Mouse (Mus musculus) thymus, postnatal 14 days (tissue): Measurements from ENCODE around the gene Slc39a11.
A peak's percentile ranks its signal among the peaks of the same experiment; 100 is the strongest.

Experiments
- DNase-seq: peaks from one replicate; pipeline ENCODE4 v3.0.0; 2021

Slc39a11 gene

GRCm38 (mm10) chr11:113382674-113383571 lies 267.0 kb downstream of the Slc39a11 start:
- peak; percentile 26 for DNase-seq

GRCm38 (mm10) chr11:113381550-113381949 lies 268.3 kb downstream of the Slc39a11 start:
- no peak for DNase-seq

- DNase-seq: peak; percentile 27
Observed at GRCm38 (mm10) chr11:113378867-113379266, 271.0 kb downstream of the Slc39a11 start.

DNA sequence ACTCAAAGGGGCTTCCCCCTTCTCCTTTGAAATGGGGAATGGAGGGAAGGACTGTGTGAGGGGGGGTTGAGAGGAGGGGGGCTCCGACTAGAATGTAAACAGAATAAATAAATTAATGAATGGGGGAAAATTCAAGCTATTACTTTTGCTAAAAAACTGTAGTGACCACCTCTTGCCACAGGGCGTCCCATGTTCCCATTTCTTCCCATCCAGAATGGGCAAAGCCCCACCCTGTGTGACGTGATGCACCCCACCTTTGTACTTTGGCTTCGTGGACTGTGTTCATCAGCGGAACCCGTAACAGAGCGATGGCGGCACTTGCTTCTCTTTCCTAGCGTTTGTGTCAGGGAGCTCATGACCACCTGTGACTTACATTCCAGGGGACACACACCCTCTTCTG lies 273.8 kb downstream of the Slc39a11 start:
- DNase-seq: no peak

DNA sequence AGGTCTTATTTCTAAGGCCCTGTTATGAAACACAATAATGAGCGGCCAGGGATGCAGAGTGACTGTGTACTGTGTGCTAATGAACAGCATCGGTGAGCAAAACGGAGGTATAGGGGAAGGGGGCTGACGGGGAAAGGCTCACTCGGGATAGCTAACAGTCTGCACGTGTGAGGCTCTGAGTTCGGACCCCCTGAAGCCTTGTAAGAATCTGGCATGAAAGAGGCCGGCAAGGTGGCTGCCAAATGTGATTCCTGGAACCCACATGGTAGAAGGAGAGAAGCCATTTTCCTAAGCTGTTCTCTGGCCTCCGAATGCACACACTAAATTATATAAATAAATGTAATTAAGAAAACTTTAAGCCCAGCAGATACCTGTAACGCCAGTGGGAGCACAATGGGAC lies 276.0 kb downstream of the Slc39a11 start:
- no peak for DNase-seq

GRCm38 (mm10) chr11:113373331-113373730 lies 276.5 kb downstream of the Slc39a11 start:
- DNase-seq: no peak

GRCm38 (mm10) chr11:113368046-113368445 lies 281.8 kb downstream of the Slc39a11 start:
- DNase-seq: no peak

DNA sequence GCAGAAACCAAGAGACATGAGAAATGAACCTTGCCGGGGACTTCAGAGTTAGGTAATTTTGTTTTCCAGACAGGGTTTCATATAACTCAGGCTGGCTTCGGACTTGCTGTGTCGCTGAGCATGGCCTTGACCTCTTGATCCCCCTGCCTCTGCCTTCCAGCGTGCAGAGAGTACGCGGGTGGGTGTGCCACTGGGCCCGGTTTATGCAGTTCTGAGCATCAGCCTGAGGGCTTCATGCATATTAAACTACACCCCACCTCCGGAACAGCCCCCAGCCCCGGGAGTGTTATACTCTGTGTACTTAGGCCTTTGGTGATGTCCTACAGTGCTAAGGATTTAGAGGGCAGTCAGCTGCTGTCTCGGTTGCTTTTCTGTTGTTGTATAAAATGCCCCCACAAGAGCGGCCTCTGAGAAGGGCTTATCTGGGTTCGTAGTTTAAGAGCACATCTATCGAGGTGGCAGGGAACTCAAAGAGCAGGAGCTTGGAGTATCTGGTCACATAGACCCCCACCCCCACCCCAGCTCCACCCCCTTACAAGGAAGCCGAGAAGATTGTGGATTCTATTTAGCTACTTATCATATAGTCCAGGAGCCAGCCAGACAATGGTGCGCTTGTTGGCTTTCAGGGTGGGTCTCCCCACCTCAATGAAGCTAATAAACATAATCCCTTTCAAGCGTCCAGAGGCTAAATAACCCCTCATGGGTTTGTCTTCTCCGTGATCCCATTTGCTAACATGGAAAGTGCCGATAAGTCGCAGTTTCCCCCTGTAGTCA lies 283.4 kb downstream of the Slc39a11 start:
- DNase-seq: no peak

DNA sequence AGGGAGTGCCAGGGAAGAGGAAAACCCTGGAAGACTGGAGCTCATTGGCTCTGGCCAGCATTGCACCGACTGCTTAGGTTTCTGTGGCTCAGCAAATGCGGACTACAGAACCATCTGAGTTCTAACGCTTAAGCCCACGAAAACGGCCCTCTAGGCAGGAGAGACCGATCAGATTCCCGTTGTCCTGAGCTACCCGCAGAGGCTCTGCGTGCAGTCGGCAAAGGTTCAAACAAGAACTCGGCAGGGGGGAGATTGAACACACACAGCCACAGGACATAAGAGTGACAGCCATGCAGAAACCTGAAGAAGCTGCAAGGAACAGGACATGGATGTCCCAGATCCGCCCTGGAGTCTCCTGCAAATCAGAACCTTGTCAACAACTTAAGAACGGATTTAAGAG lies 286.1 kb downstream of the Slc39a11 start:
- no peak for DNase-seq

- DNase-seq: peak; percentile 52
Observed at GRCm38 (mm10) chr11:113362617-113363016, 287.3 kb downstream of the Slc39a11 start.

DNA sequence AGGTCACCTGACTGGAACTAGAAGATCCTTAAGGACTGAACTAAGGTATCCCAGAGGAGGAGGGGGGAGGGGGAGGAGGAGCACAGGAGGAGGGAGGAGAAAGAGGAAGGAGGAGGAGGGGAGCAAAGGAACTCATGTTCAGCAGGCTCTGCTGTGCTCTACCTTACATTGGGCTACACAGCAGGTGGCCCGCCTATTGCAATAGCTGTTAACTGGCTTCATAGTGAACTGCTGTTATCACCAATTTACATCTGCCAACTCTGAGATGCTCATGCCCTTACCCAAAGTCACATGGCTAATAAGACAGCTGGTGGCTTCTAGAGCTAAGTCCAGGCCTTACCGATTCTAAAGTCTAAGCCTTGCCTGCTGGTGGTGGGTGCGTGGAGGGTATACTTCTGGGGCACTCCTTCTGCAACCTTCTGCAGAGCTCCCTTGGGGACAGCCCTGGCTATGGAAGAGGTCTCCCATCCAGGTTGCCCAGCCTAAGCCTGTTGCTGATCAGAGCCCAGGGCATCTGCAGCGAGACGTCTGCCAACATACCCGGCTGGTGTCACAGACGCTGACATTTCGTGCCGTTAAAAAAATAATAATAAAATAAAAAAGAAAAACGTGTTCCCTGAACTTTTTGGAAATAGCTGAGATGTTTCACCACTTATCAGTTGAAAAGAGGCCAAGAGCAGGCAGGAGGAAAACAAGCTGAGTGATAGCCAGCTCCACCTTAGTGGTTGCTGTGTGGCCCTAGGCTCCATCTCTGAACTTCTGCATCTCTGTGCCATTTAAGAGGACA lies 289.6 kb downstream of the Slc39a11 start:
- DNase-seq: no peak

GRCm38 (mm10) chr11:113355932-113356331 lies 293.9 kb downstream of the Slc39a11 start:
- no peak for DNase-seq

GRCm38 (mm10) chr11:113352085-113352815 lies 297.6 kb downstream of the Slc39a11 start:
- no peak for DNase-seq

DNA sequence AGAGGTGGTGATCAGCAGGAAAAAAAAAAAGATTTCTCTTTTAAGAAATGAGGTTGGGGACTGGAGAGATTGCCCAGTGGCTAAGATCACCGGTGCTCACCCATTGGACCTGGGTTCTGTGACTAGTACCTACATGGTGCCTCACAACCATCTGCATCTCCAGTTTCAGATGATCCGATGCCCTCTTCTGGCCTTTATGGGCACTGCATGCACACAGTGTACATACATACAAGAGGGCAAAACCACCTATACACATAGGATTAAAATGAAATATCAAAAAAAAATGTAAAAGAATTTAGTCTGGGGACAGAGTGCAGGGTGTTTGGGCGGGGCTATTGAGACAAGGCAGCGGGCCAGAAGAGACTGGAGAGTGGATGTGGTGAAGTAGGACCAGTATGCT lies 299.3 kb downstream of the Slc39a11 start:
- no peak for DNase-seq

DNA sequence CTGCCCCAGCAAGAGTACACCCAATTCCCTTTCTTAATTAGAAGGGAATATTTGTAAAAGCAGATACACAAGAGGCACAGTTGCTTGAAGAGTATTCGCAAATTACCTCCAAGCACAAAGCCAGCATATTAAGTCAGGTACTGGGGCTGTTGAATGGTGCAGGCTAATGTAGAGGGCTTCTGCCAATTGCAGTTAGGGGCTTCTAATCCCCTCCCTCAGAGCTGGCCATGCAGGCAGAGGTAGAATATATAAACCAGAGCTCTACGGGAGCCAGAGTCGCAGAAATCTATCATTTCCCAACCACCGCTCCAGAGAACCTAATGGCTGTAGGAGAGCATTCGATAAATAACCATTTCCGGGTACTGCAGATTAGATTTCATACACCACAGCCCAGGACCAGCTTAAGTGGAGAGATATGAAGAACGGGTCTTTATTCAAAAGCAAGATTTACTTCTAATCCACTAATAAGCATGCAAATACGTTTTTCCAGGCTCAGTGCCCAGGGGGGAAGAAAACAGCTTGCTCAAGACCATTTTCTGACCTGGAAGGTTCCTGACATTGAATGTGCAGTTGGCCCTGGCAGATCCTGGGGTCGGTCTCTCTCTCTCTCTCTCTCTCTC lies 302.9 kb downstream of the Slc39a11 start:
- DNase-seq: no peak

DNA sequence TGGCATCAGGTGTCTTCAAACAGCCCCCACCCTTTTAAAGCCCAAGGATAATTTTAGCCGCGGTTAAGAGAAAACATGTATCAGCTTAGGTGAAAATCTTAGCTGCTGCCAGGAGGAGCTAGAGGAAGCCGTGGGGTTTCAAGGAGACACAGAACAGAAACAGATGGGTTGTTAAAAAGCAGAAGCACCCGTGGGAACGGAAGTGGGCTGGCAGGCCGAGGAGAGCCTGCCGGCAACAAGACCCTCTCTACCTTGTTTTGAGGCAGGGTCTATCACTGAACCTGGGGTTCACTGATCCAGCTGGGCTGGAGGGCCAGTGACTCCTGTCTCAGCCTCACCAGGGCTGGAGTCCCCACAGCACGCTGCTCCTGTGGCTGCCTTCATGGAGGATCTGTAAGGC lies 310.1 kb downstream of the Slc39a11 start:
- peak; percentile 62 for DNase-seq

GRCm38 (mm10) chr11:113338581-113338980 lies 311.3 kb downstream of the Slc39a11 start:
- peak; percentile 26 for DNase-seq

GRCm38 (mm10) chr11:113335706-113336105 lies 314.2 kb downstream of the Slc39a11 start:
- DNase-seq: no peak

- DNase-seq: no peak
Observed at GRCm38 (mm10) chr11:113334444-113334881, 315.4 kb downstream of the Slc39a11 start.

DNA sequence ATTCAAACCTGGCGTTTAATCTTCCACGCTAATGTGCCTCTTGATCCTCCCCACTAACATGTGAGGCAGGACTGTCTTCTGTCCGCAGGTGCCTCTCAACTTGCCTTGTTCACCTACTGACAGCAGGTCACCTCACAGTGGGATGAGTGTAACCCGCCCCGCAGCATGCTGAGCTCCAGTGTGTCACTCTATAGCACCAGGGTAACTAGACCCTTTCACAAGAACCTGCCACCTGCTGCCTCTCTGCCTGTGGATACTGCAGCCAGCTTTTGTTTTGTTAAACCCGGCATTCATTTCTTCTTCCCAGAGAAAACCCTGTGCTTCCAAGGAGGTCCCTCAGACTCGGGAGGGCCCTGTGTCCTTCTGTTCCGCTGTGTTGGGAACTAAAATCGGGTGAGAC lies 316.3 kb downstream of the Slc39a11 start:
- DNase-seq: no peak

DNA sequence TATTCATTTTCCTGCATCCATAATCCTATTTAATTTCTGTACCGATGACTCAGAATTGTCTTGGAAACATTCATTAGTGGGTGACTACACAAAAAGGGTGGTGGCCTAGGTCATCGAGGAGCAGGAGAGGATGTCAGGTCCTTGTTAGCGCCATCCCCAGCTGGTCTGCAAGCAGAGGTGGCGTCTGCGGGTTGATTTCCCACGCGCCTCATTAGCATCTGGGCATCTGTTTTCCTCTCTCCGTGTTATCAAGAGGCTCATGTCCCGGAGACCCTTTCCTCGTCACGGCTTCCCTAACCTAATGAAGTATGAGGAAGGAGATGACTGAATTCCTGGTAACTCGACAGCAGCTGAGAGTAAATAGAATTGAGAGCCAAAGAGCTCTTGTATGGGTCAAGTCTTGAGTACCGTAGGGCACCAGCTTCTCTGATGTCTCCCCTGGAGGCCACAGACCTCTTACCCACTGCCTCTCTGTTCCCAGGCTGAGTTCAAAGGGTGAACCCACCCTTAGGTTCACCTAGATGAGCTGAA lies 319.8 kb downstream of the Slc39a11 start:
- DNase-seq: no peak
